Mouse (Mus musculus) kidney, adult 2 months (tissue): ENCODE results near the gene AI467606.
A peak's percentile ranks its signal among the peaks of the same experiment; 100 is the strongest.

Experiments
- CTCF ChIP-seq: fragments of 200-500 bp; conservative IDR thresholded peaks from 2 replicates; pipeline ENCODE4 v1.5.1; 2011; ENCODE audit warnings: low read depth, mild to moderate bottlenecking, control low read depth, low read length, moderate library complexity, mixed read lengths; ENCODE audit not compliant: insufficient read depth, insufficient read length
- POLR2A ChIP-seq: fragments of 200-500 bp; IDR thresholded peaks from one replicate; pipeline ENCODE4 v1.6.1; 2011; ENCODE audit warnings: low read depth, low read length, control low read depth

GRCm38 (mm10) chr7:127111461-127111860, 20.3 kb downstream of the AI467606 start:
- no peak for TF ChIP-seq POLR2A
- peak; percentile 82 for TF ChIP-seq CTCF
